Mouse (Mus musculus) mesoderm, embryonic 11.5 days (tissue): ENCODE data around the gene Smim11.

Experiments used
- DNase-seq: peaks from one replicate; pipeline ENCODE4 v3.0.0-alpha.2; 2012; ENCODE audit warnings: low read depth, low spot score

Smim11 gene

DNA sequence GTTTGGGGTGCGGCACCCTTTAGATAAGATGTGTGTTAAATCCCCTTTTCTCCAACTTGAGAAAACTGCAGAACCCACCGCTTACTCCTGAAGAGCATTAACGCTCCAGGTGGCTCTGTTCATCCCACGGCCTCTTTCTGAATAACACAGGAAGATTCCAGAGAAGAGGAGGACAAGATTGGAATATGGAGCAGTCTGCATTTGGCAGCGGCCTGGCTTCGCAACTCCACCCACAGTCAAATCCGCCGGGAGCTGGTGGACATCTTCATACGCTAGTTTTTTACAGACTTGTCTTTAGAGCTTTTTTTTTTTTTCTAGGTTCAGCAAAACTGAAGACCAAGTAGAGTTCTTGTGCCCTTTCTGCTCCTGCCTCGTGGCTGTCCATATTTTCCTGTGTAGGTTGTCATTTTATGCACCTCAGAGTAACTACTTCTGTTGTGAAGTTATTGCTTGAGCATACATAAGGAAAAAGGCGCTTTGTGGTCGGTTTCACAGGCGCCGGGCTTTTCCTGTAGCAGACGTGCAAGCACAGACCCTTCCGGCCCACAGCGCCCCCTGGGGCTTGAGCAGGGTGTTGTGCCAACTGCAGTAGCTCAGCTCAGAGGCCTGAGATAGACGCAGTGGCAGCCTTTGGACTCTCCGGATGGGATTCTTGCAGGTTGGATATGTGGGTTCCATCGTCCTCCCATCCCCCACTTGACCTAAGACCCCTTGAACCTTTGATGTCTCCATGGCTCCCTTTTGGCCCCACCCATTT lies 18.4 kb downstream of the Smim11 start:
- peak; percentile 41 for DNase-seq

DNA sequence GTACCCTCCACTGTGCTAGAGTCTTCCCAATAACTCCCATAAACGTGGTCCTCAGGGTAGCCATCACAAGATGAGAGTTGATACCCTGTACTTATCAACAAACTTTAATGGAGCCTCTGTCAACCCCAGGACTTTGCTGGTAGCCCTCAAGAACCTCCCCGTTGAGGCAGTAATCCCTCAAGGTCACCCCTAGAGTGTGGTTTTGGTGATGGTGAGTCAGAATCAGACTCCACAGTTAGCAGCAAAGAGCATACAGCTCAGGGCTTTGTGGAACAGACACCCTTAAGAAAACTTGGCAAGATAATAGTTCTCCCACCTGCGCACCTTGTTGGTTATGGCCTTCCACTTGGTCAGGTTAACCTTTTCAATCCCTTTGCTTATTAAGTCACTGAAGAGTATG lies 19.3 kb downstream of the Smim11 start:
- DNase-seq: no peak

DNA sequence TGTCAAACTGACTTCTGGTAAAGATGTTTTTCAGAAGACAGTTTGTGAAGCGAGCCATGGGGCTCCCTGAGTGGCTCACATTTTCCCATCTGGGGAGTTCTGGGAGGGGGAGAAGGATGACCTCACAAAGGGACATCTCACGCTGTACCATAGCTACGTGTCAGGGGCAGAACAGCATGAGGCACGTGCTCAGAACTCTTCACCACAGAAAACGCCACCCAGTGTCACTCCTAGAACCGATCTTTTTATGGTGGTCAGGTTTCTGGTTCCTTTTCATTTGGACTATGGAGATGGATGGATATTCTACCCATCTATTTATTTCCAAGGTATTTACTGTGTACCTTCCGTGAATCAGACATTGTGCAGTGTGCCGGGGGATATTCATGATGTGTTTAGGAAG lies 20.3 kb downstream of the Smim11 start, which contains the start of gene Fam243:
Gene Fam243 (minus strand): TSS at position 101 of the 400 bp plus-strand sequence.
- no peak for DNase-seq

DNA sequence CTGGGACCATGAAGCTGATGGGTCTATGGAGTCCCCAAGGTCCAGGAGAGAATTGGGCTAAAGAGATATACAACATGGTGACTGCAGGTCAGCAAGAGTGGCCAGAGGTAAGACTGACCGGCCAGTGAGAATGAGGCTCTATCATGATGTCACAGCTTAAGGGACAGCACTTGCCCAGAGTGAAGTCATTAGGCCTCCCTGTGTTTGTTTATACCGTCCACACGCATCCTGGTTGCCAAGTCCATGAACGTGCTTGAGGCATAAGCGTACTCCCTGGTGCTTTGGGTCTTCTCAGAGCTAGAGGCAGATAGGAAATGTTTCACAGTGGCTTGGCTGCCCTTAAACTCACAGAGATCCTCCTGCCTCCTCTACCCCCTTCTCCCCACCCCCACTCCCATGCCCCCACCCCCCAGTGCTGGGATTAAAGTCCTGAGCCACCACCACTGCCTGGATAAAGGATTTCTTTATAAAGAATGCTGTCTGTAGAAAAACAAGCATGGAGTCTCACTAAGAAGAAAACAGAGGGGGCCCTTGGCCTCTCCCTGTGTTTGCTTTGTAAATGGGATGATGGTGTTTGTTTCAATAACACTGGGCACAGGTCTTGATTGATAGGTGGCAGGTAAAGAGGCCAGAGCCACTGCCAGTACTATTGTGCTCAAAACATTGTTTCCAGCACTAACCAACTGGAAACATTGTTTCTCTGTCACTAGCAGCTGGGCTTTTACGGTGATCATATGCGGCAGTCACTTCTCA lies 23.4 kb downstream of the Smim11 start:
- DNase-seq: no peak

DNA sequence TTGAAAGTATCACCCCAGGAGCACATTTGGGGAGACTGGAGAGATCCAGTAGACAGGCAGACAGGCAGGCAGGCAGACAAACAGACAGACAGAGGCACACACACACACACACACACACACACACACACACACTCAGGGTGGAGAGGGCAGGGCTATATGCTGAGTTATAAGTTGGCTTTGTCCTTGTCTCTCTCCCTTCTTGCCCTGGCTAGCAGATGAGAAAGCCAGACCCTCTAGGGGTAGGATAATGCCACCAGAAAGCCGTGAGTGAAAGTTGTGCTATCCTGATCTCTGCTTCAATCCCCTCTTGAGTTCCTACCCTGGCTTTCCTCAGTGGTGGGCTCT lies 23.9 kb downstream of the Smim11 start:
- DNase-seq: no peak

DNA sequence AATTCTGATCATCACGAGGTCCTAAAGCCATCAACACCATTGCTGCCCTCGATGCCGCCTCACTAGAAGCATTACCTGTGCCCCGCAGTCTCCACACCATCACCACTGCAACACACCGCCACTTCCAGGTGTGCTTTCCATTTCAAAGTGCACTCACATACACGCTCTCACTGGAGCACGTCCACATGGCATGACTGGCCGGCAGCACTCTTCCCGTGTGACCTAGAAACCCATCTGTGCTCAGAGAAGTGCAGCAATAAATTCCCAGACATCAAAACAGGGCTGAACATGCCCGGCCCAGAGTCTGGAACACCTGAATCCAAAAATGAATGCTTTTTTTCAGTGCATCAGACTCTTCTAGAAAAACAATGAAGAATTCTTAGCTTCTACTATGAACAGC lies 26.8 kb downstream of the Smim11 start:
- DNase-seq: no peak

DNA sequence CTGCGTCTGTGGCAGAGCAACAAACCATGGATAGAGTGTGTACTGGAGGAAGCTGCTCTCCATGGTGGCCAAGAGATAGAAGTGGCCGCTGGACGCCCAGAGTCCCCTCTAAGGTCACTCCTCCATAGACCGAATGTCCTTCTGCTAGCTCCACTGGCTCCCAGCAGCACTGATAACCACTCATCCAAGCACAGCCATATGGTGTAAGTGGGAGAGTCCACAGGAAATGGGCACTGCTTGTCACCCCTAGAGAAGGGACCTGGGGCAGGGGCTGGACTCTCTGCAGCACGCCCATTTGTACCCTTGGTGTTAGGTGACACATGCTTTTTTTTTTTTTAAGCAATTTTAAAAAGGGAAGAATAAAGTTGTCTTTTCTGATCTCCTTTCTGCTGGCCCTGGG lies 29.9 kb downstream of the Smim11 start:
- DNase-seq: no peak

DNA sequence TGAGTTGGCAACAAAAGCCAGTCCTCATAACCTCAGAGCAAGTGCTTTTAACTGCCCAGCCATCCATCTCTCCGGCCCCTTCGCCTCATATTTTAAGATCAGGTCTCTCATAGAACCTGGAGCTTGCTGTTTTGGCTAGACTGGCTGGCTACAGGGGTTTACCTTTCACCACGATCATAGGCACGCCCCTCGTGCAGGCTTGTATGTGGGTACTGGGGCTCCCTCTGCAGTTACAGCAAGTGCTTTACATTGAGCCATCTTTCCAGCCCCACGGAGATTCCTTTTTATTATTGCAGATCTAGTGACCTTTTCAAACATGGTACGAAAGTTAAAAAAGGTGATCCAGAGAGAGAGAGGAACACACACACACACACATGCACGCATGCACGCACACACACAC lies 33.5 kb downstream of the Smim11 start:
- no peak for DNase-seq

DNA sequence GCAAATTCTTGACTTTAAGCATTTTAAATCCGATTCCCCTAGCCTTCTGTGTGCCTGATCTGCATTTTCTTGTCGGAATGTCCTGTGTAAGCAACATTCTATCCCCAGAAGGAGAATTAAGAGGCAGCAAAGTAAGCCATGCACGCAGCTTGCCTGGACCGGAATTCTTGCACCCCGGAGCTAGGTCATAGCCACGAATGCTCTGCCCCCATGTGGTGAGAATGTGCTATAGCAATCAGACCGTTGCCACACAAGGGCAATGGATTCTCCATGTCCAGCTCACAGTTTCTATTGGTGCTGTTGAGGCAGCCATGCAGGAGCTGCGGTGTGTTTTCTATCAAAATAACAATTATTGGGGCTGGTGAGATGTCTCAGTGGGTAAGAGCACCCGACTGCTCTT lies 35.2 kb downstream of the Smim11 start:
- DNase-seq: peak; percentile 93

DNA sequence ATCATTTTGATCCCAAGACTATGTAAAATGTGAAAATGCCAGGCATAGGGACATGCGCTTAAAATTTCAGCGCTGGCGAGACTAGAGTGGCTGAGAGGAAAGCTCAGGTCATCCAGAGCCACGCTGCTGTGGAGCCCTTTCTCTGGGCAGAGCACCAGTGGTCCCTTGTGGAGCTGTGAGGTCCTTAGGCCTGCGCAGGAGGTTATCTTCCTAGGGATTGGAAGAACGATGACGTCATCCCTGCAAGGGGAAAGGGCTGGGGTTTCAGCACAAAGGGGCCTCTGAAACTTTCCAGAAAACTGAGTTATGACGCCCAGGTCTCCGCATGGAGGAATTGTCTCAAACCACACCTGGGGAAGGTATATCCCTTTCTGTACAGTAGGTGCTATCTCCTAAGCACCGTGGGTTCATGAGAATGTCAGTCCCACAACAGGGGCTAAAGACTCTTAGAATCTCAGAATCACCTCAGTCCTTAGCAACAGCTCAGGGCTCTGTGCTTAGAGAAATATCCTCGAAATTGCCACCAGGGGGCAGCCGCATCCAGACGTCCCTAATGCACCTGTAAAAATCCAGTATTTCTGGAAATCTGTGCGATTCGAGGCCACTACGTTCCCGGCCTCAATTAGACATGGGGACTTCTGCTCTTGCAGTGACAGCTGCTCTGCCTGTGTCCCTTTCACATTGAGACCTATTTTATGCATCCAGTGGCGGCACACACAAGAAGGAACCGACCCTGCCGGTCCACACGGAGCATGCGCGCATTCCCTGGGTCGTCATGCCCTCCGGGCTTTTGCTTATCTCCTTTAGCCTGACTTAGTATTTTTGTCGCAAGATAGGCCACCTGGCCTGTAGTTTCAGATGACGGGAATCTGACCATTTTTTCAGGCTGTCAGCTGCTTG lies 39.8 kb downstream of the Smim11 start:
- DNase-seq: peak; percentile 79

DNA sequence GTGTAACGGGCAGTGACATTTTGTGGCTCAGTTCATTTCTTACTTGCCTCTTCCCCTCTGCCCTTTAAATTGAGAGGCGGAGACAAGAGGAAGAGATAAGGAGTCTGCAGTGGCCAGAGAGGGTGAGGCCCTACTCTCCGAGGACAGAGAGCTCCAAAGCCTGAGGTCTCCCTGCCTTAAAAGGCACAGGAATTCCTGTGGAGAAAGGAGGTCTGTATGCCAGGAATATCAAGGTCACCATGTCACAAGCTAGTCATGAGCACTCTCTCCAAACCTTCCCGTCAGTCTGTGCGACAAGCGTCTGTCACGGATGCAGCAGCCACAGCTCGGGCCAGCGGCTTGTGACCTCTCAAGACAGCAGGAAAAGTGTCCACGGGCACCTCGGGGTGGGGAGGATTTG lies 44.1 kb downstream of the Smim11 start:
- DNase-seq: no peak

DNA sequence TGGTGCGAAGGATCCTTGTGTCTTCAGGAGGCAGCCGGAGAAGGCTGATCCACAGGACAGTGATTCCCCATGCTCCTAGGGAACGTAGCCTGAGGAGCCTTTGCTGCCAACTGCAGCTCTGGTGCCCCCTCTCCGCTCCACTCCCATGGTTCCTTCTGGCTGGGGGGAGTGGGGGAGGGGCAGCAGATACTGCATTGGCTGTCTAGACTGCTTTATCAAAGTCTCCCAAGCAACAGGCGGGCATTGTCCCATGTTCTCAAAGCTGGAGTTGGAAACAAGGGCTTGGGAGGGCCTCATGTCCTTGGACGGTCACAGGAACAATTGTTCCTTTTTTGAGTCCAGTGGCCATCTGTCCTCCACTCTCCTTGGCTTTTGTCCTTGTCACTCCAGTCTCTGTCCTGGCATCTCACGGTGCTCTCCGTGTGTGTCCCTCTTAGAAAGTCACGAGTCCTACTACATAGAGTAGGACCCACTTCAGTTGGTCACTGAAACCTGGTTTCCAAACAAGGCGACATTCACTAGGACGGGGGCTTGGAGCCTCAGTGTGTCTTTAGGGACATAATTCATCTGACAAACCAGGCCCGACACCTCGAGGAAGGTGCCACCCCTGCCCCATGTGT lies 45.3 kb downstream of the Smim11 start:
- peak; percentile 61 for DNase-seq

DNA sequence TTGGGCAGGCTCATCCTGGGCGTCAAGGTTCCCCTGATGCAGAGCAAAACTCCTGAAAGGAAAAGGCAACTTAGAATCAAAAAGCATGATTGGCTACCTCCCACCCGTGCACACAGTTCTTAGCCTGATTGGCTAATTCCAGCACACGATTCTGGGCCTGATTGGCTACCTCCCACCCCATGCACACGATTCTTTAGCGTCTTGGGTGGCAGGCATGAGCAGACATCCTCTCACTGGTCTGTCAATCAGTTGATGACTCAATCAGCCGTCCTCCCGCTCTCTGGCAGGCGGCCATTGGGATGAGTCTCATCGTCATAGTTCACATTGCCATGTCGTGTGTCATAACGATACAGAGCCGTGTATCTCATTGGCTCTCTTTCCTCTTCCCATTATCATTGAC lies 47.9 kb downstream of the Smim11 start:
- no peak for DNase-seq

DNA sequence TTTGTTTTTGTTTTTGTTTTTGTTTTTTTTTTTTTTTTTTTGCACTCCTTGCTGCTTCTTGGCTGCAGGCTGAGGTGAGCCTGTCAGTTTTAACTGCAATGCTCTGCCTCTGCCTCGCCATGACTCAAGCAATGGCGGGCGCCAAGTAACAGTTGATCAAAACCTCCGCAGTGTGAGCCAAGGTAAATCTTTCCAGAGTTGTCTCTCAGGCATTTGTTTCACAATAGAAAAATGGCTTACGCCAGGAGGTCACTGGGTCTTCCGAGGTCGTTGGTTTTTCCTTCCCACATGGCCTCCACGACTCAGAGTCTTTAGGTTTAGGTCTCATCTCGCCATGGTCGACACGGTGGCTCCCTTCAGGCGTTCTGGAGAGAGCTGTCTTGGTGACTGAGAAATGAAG lies 52.2 kb downstream of the Smim11 start:
- no peak for DNase-seq

DNA sequence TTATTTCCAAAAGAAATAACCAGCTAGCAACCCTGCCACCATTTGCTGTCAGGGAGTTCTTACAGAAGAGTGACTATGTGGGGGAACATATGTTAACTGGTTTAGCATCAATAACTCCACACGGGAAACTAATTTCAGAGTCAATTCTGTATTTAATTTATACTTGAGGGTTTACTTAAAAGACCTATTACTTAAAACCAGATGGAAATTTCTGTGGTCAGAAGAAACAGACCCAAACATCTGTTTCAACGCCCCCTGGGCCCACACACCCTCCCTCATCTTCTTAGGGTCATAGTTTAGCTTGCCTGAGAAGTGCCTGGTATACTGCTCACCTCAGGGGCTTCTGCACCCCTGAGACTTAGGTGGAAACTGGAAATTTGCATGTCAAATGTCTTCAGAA lies 52.8 kb downstream of the Smim11 start:
- DNase-seq: no peak

DNA sequence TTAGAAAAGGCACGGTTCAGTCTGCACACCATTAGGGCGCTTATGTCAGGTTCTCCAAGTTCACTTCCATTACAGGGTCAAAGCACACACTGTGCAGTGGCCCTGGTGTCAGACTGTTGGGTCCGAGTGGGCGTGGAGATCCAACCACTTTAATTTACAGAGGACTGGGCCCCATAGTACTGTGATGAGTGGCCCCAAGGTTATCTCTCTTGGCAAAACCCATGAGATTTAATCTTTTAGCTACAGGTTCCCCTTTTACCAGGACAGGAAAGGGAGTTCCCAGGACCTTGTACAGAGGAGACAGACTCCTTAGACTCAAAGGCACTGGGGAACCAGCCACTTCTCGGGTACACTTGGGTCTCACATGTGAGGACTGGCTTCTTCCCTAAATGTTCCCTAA lies 54.3 kb downstream of the Smim11 start:
- DNase-seq: no peak

DNA sequence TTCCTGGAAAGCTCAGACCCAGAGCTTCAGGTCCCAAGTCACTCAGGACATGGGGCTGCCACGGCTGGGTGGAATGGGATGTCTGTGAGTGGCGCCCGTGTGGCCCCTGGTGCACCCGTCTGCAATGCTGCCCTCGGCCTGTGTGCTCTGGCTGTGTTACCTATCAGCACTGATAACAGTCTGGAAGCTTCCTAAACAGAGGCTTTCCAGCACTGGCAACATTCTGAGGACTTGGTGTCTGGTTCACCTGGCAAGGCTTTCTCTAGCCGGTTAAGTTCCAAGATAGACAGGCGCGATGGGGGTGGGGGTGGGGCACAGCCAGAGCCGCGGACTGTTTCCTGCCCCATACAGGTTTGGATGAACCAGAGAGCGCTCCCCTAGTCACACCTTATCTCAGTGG lies 54.9 kb downstream of the Smim11 start:
- DNase-seq: no peak

DNA sequence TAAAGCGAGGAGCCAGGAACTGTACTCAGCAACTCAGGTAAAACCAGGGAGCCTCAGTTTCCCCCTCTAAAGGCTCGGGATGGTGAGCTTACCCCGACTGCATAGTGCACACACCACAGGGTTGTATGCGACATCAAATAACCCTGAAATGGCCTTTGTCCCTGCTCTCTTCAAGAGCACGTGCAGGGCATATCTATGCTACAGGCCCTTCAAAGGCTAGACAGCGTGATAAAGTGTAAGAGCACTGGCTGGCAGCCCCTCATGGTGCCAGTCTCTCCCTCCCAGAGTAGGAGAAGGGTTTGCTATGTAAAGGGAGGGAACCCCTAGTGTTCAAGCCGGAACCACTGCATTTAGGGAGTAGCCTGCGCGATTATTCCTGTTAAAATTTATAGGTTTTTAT lies 55.9 kb downstream of the Smim11 start:
- no peak for DNase-seq

DNA sequence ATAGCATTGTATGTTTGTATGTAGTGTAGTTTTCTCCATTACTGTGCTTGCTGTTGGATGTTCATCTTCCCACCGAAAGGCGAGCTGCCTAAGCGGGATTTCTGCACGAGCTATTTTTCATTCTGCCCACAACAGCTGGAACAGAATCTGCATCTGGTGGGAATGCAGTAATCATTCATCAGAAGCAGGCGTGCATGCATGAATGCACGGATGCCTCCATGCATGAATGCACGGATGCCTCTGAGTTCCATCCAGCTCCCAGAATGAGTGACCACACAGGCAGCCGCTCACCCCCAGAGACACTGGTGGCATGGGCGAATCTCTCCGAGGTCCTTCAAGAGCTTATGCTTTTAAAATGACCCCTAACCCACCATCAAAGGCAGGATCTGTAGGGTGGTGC lies 56.5 kb downstream of the Smim11 start:
- DNase-seq: peak; percentile 47

DNA sequence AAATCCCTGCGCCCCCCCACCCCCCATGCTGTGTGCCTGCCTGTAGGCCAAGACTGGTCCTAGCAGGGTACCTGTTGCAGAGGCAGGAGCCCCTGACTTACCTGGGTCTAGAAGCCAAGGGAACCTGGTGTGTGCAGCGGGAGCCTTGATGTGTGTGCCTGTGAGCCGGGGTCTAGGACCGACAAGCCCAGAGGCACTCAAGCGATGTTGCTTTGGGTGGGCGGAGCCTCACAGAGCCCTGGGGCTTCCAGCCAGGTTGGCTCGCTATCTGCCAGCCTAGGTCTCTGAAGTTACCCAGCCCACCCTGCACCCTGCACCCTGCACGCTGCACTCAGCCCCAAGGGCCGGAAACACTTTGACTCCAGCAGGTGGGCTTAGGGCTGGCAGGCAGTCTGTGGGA lies 57.6 kb downstream of the Smim11 start:
- no peak for DNase-seq

DNA sequence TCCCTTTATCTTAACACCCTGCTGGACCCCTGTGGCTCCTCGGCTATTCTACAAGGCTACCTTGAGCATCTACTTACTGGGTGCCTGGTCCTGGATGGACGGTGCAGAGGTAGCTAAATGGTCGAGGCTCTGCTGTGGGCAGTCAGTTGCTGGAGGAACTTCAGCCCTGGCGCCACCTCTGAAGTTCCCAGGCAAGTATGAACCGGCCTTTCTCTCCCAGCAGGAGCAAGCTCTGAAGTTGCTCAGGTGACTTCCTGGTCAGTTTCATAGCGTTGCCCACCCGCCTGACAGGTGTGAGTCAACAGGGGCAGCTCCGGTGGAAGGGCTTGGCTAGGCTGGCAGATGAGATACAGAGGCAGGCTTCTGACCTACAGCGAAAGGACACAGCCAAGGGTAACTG lies 58.1 kb downstream of the Smim11 start, which contains the start of gene Kcne1:
Gene Kcne1 (minus strand): TSS at position 240 of the 400 bp plus-strand sequence.
- no peak for DNase-seq

DNA sequence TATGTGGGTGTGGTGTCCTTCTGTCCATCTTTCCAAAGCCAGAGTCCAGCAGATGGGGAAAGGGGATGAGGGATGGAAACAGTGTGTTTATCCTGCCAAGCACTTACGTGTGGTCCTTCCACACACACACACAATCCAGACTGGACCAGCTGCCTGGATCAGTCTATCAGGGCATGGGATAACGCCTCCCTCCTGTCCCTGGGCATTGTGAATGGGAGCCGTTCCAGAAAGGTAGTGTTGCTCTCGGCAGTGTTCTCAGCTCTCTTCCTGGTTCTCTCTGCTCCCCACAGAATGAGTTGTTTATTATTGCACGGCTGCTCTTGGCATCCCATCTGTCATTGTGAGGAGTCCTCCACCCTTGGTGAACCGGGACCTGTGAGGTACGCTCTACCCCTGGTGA lies 59.6 kb downstream of the Smim11 start:
- DNase-seq: no peak
